Mouse (Mus musculus): ENCODE measurements around the gene Agk. TPM values are rescaled to one million over a fixed set of nuclear protein-coding genes. Genes with fewer than 3 reads are reported as not detected.

Gene Agk
- polyA plus RNA-seq, 1 experiment = 10.3 TPM

- no peak for TF ChIP-seq CTCF (IDR thresholded peaks at IDR 0.05; ENCODE audit: control insufficient read depth, insufficient read depth, insufficient replicate concordance, low read depth, low read length)
- no peak for TF ChIP-seq POLR2A (IDR thresholded peaks at IDR 0.05; ENCODE audit: control insufficient read depth, low read depth, low read length)
- H3K27me3 ChIP-seq (ENCODE audit: control insufficient read depth, insufficient read depth, low read length) = no peaks in the 10 kb centered on the region
- H3K4me3 ChIP-seq (ENCODE audit: control insufficient read depth, low read depth, low read length) = no peak overlapping the region
- no peaks in the 10 kb centered on the region for H3K36me3 ChIP-seq (ENCODE audit: control insufficient read depth, insufficient read depth, low read length)
- H3K4me1 ChIP-seq (ENCODE audit: control insufficient read depth, insufficient read depth, low read length) = no peaks in the 10 kb centered on the region
- H3K27ac ChIP-seq (ENCODE audit: control insufficient read depth, insufficient read depth, low read depth, low read length) = no peak overlapping the region
Measured at GRCm38 (mm10) chr6:40423013-40423412, 98.0 kb downstream of the Agk start.

GRCm38 (mm10) chr6:40423774-40424173 lies 98.8 kb downstream of the Agk start:
- H3K27ac ChIP-seq (ENCODE audit: control insufficient read depth, insufficient read depth, low read depth, low read length) = no peak overlapping the region
- no peaks in the 10 kb centered on the region for H3K4me1 ChIP-seq (ENCODE audit: control insufficient read depth, insufficient read depth, low read length)

GRCm38 (mm10) chr6:40427441-40427840 lies 102.5 kb downstream of the Agk start:
- Histone ChIP-seq H3K4me1 (ENCODE audit: control insufficient read depth, insufficient read depth, low read length) (no peaks in the 10 kb centered on the region), H3K36me3 (ENCODE audit: control insufficient read depth, insufficient read depth, low read length) (no peaks in the 10 kb centered on the region), H3K27me3 (ENCODE audit: control insufficient read depth, insufficient read depth, low read length) (no peaks in the 10 kb centered on the region), H3K27ac (ENCODE audit: control insufficient read depth, insufficient read depth, low read depth, low read length) (no peak overlapping the region), H3K4me3 (ENCODE audit: control insufficient read depth, low read depth, low read length) (no peak overlapping the region)
- no peak for TF ChIP-seq POLR2A (IDR thresholded peaks at IDR 0.05; ENCODE audit: control insufficient read depth, low read depth, low read length)
- no peak for TF ChIP-seq CTCF (IDR thresholded peaks at IDR 0.05; ENCODE audit: control insufficient read depth, insufficient read depth, insufficient replicate concordance, low read depth, low read length)

More at GRCm38 (mm10) chr6:40423774-40424173, 98.8 kb downstream of the Agk start:
- TF ChIP-seq CTCF (IDR thresholded peaks at IDR 0.05; ENCODE audit: control insufficient read depth, insufficient read depth, insufficient replicate concordance, low read depth, low read length) (no peak), POLR2A (IDR thresholded peaks at IDR 0.05; ENCODE audit: control insufficient read depth, low read depth, low read length) (no peak)
- no peaks in the 10 kb centered on the region for H3K27me3 ChIP-seq (ENCODE audit: control insufficient read depth, insufficient read depth, low read length)
- H3K4me3 ChIP-seq (ENCODE audit: control insufficient read depth, low read depth, low read length) = no peak overlapping the region
- H3K36me3 ChIP-seq (ENCODE audit: control insufficient read depth, insufficient read depth, low read length) = no peaks in the 10 kb centered on the region

GRCm38 (mm10) chr6:40428696-40429095 lies 103.7 kb downstream of the Agk start:
- TF ChIP-seq POLR2A (IDR thresholded peaks at IDR 0.05; ENCODE audit: control insufficient read depth, low read depth, low read length) (no peak), CTCF (IDR thresholded peaks at IDR 0.05; ENCODE audit: control insufficient read depth, insufficient read depth, insufficient replicate concordance, low read depth, low read length) (no peak)
- Histone ChIP-seq H3K36me3 (ENCODE audit: control insufficient read depth, insufficient read depth, low read length) (no peaks in the 10 kb centered on the region), H3K4me3 (ENCODE audit: control insufficient read depth, low read depth, low read length) (no peak overlapping the region), H3K27ac (ENCODE audit: control insufficient read depth, insufficient read depth, low read depth, low read length) (no peak overlapping the region), H3K4me1 (ENCODE audit: control insufficient read depth, insufficient read depth, low read length) (no peaks in the 10 kb centered on the region), H3K27me3 (ENCODE audit: control insufficient read depth, insufficient read depth, low read length) (no peaks in the 10 kb centered on the region)

GRCm38 (mm10) chr6:40429521-40429931 lies 104.6 kb downstream of the Agk start:
- Histone ChIP-seq H3K4me3 (ENCODE audit: control insufficient read depth, low read depth, low read length) (no peak overlapping the region), H3K27me3 (ENCODE audit: control insufficient read depth, insufficient read depth, low read length) (no peaks in the 10 kb centered on the region), H3K27ac (ENCODE audit: control insufficient read depth, insufficient read depth, low read depth, low read length) (no peak overlapping the region), H3K4me1 (ENCODE audit: control insufficient read depth, insufficient read depth, low read length) (no peaks in the 10 kb centered on the region), H3K36me3 (ENCODE audit: control insufficient read depth, insufficient read depth, low read length) (no peaks in the 10 kb centered on the region)
- no peak for TF ChIP-seq CTCF (IDR thresholded peaks at IDR 0.05; ENCODE audit: control insufficient read depth, insufficient read depth, insufficient replicate concordance, low read depth, low read length)
- TF ChIP-seq POLR2A (IDR thresholded peaks at IDR 0.05; ENCODE audit: control insufficient read depth, low read depth, low read length) = no peak

GRCm38 (mm10) chr6:40430251-40430650 lies 105.3 kb downstream of the Agk start:
- Histone ChIP-seq H3K4me1 (ENCODE audit: control insufficient read depth, insufficient read depth, low read length) (peaks cover 7% of the 10 kb centered on the region; the same call in 1 of the 2 replicates), H3K27ac (ENCODE audit: control insufficient read depth, insufficient read depth, low read depth, low read length) (no peak overlapping the region), H3K4me3 (ENCODE audit: control insufficient read depth, low read depth, low read length) (no peak overlapping the region), H3K27me3 (ENCODE audit: control insufficient read depth, insufficient read depth, low read length) (no peaks in the 10 kb centered on the region), H3K36me3 (ENCODE audit: control insufficient read depth, insufficient read depth, low read length) (no peaks in the 10 kb centered on the region)
- no peak for TF ChIP-seq CTCF (IDR thresholded peaks at IDR 0.05; ENCODE audit: control insufficient read depth, insufficient read depth, insufficient replicate concordance, low read depth, low read length)
- TF ChIP-seq POLR2A (IDR thresholded peaks at IDR 0.05; ENCODE audit: control insufficient read depth, low read depth, low read length) = no peak

GRCm38 (mm10) chr6:40430878-40431277 lies 105.9 kb downstream of the Agk start:
- peaks cover 7% of the 10 kb centered on the region; the same call in 1 of the 2 replicates for H3K4me1 ChIP-seq (ENCODE audit: control insufficient read depth, insufficient read depth, low read length)
- no peaks in the 10 kb centered on the region for H3K36me3 ChIP-seq (ENCODE audit: control insufficient read depth, insufficient read depth, low read length)
- H3K4me3 ChIP-seq (ENCODE audit: control insufficient read depth, low read depth, low read length) = no peak overlapping the region
- H3K27ac ChIP-seq (ENCODE audit: control insufficient read depth, insufficient read depth, low read depth, low read length) = no peak overlapping the region
- H3K27me3 ChIP-seq (ENCODE audit: control insufficient read depth, insufficient read depth, low read length) = no peaks in the 10 kb centered on the region
- no peak for TF ChIP-seq CTCF (IDR thresholded peaks at IDR 0.05; ENCODE audit: control insufficient read depth, insufficient read depth, insufficient replicate concordance, low read depth, low read length)
- no peak for TF ChIP-seq POLR2A (IDR thresholded peaks at IDR 0.05; ENCODE audit: control insufficient read depth, low read depth, low read length)

- peaks cover 11% of the 10 kb centered on the region; the same call in 1 of the 2 replicates for H3K4me1 ChIP-seq (ENCODE audit: control insufficient read depth, insufficient read depth, low read length)
- no peaks in the 10 kb centered on the region; the same call in 1 of the 2 replicates for H3K27me3 ChIP-seq (ENCODE audit: control insufficient read depth, insufficient read depth, low read length)
- no peaks in the 10 kb centered on the region for H3K36me3 ChIP-seq (ENCODE audit: control insufficient read depth, insufficient read depth, low read length)
- no peak overlapping the region for H3K4me3 ChIP-seq (ENCODE audit: control insufficient read depth, low read depth, low read length)
- TF ChIP-seq POLR2A (IDR thresholded peaks at IDR 0.05; ENCODE audit: control insufficient read depth, low read depth, low read length) (no peak), CTCF (IDR thresholded peaks at IDR 0.05; ENCODE audit: control insufficient read depth, insufficient read depth, insufficient replicate concordance, low read depth, low read length) (no peak)
- H3K27ac ChIP-seq (ENCODE audit: control insufficient read depth, insufficient read depth, low read depth, low read length) = no peak overlapping the region
Measured at GRCm38 (mm10) chr6:40431356-40431755, 106.4 kb downstream of the Agk start.
